Mouse (Mus musculus) megakaryocyte, embryonic 14.5 days (primary cell): ENCODE measurements at regions not wholly inside any gene's neighbourhood (a gene's known extent, or its start where the extent isn't known, plus 50 kb on each side); places are given as distances from the start of the nearest gene placed in this dataset.

Experiments used
- H3K27me3 ChIP-seq: replicated peaks from 2 replicates; pipeline ENCODE3; 2012; ENCODE audit warnings: inconsistent platforms
- H3K36me3 ChIP-seq: replicated peaks from 2 replicates; pipeline ENCODE3; 2012; ENCODE audit warnings: low read length, inconsistent platforms, mixed read lengths
- H3K4me1 ChIP-seq: 2 replicates; pipeline ENCODE4 v1.6.1; 2012; ENCODE audit warnings: inconsistent platforms
- H3K4me3 ChIP-seq: replicated peaks from 2 replicates; pipeline ENCODE3; 2012; ENCODE audit warnings: moderate library complexity, mild to moderate bottlenecking, inconsistent platforms
- H3K9me3 ChIP-seq: 2 replicates; pipeline ENCODE4 v1.6.1; 2012; ENCODE audit warnings: inconsistent platforms
- FLI1 ChIP-seq: IDR thresholded peaks from 2 replicates; pipeline ENCODE4 v1.6.1; 2012; ENCODE audit warnings: low read length, inconsistent platforms, mixed read lengths
- GATA1 ChIP-seq: IDR thresholded peaks from 3 replicates; pipeline ENCODE4 v1.6.1; 2012; ENCODE audit warnings: mixed read lengths, low read length, inconsistent platforms, borderline replicate concordance

DNA sequence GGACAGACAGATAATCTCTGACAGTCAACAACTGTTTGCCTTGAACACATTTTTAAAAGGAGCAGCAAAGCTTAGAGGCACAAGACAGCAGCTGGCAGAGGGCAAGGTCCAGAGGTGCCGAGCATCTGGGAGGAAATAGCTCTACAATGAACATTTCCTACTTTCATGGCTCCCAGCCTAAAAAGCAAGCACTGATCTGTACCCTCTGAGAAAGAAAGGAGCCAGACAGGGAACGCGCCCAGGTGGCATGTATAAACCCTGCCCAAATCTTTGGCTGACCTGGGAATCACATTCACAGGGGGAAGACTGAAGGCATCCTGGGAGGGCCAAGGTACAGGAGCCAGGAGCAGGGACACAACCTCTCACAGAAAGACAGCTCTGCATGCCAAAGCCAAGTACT, 371.2 kb upstream of the Tbx3 start:
- no peak for TF ChIP-seq GATA1
- TF ChIP-seq FLI1, result no peak
- H3K9me3 ChIP-seq, result no peaks in the 10 kb centered on the region
- no peaks in the 10 kb centered on the region for H3K4me1 ChIP-seq
- H3K4me3 ChIP-seq, result no peak overlapping the region
- peaks cover 15% of the 10 kb centered on the region for H3K27me3 ChIP-seq
- no peaks in the 10 kb centered on the region for H3K36me3 ChIP-seq

DNA sequence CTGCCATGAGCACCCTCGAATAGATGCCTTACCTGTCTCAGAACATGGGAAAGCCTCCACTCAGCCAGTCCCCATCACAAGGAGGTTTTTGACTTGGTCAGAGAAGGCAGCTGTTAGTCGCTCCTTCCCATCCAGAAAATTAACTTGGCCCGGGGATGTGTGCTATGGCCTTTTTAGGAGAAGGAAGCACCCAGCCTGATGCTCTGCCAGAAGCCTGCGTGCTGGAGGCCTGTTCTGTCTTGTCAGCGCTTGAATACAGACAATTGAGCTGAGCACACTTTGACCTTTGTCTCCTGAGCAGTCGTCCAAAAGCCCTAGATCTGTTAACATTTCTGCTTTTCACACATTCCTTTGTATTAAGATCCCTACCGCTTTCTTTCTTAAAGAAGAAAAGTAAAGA, 370.4 kb upstream of the Tbx3 start:
- H3K9me3 ChIP-seq, result no peaks in the 10 kb centered on the region
- peaks cover 15% of the 10 kb centered on the region for H3K27me3 ChIP-seq
- TF ChIP-seq FLI1 (no peak), GATA1 (no peak)
- H3K4me1 ChIP-seq, result no peaks in the 10 kb centered on the region
- H3K36me3 ChIP-seq, result no peaks in the 10 kb centered on the region
- H3K4me3 ChIP-seq, result no peak overlapping the region

DNA sequence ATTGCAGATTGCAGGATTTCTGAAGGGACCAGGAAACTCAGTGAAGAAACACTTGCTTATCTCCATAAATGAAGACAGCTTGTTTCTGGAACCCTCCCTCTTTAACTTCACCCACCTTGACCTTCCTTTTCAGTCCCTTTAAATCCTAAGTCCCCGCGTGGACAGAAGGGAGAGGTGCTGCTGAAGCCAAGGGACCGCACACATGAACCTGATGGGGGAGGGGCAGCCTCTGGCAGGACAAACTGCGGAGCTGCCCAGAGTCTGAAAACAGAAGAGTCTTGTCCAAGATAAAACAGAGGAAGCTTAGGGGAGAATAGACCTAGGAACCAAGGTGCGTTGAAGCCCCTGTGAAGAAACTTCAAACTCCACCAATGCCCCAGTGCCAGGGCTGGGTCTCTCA, 368.9 kb upstream of the Tbx3 start:
- Histone ChIP-seq H3K36me3 (no peaks in the 10 kb centered on the region), H3K27me3 (peaks cover 15% of the 10 kb centered on the region), H3K9me3 (no peaks in the 10 kb centered on the region), H3K4me1 (no peaks in the 10 kb centered on the region), H3K4me3 (no peak overlapping the region)
- TF ChIP-seq GATA1 (no peak), FLI1 (no peak)

DNA sequence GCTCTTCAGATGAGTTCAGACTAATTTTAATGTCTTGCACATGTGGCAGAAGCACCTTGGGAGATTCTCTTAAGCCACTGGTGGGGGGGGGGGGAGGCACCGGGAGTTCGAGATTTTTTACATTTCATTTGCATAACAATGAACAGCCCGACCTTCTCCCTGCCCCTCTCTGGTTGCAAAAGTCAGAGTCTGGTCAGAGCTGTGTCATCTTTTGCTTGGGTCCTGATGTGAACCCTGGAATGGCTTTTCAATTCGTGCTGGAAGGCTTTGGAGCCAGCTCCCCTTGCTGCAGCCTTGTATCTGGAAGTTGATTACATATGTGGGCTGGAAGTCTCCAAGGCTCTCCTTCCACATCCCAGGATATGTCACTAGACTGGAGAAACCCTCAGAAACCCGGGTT, 365.7 kb upstream of the Tbx3 start:
- H3K36me3 ChIP-seq, result no peaks in the 10 kb centered on the region
- peaks cover 10% of the 10 kb centered on the region; the same call in 1 of the 2 replicates for H3K9me3 ChIP-seq
- H3K27me3 ChIP-seq, result peaks cover 8% of the 10 kb centered on the region
- no peak overlapping the region for H3K4me3 ChIP-seq
- no peaks in the 10 kb centered on the region for H3K4me1 ChIP-seq
- TF ChIP-seq FLI1 (no peak), GATA1 (no peak)

DNA sequence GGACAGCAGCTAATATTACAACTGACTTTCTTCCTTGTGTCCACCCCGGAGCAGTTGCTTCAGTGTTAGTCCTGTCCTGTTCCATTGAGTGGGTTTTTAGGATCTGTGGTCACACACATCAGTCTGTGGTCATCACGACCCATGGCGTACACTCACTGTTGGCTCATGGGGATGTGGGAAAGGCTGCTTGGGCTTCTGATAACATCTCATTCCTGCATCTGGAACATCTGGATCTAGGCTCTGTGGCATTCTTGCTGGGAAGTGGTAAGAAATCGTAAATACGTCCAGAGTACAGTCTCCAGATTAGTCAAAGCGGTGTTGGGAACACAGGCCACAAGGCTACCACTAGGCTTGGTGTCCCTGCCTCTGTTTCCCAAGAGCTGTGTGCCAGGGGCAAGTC, 362.7 kb upstream of the Tbx3 start:
- H3K9me3 ChIP-seq, result peaks cover 10% of the 10 kb centered on the region; the same call in 1 of the 2 replicates
- no peaks in the 10 kb centered on the region for H3K36me3 ChIP-seq
- no peak overlapping the region for H3K4me3 ChIP-seq
- peaks cover 5% of the 10 kb centered on the region for H3K27me3 ChIP-seq
- no peak for TF ChIP-seq FLI1
- TF ChIP-seq GATA1, result no peak
- no peaks in the 10 kb centered on the region for H3K4me1 ChIP-seq

DNA sequence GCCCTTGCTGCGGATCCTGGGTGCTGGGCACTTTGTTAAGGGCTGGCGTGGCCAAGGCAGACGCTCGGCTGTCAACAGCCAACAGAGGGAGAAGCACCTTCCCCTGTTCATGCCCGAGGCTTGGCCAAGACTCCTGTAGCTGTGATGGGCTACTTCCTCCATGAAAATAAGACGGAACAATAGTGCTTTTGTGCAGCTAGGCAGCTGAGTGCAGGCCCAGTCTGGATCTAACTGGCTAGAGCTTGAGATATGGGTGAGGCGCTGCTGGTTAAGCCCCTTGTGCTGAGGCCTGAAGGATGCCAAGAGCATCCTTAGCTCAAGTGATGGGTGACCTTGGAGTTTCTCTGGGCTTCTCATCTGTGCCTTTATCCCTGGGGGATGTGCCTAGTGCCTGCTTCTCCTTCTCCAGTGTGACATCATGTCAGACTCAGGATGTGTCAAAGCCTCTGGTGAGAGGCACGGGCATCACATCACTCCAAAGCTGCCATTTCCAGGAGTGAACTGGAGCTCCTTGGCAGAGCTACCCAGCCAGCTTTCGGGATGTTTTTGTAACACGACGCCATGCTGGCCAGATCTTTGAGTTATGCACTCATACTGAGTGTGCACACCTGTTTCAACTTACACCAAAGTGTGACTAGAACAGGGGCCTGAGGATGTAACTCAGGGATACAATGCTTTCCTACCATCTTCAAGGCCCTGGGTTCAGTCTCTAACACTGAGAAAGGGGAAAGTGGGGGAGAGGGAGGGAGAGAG, 360.1 kb upstream of the Tbx3 start:
- Histone ChIP-seq H3K9me3 (peaks cover 11% of the 10 kb centered on the region; the same call in 1 of the 2 replicates), H3K4me1 (no peaks in the 10 kb centered on the region), H3K27me3 (no peaks in the 10 kb centered on the region), H3K36me3 (no peaks in the 10 kb centered on the region), H3K4me3 (no peak overlapping the region)
- no peak for TF ChIP-seq FLI1
- TF ChIP-seq GATA1, result no peak

DNA sequence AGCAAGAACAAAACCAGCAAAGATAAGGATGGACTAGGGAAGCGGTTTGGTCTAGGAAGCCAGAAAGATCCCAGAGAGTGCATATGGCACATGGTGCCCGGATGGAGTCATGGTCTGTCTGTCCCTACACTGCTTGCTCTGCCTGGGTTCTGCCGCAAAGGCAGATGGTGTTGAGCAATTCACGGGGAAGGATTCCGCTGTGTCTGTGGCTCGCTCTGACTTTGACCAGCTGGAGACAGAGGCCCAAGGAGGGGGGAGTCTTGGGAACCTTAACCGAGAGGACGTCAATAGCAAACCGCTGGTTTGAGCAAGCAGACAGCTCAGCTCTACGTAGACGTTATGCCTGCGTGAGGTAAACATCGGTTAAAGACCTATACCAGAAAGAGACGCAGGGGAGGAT, 357.7 kb upstream of the Tbx3 start:
- no peaks in the 10 kb centered on the region for H3K36me3 ChIP-seq
- no peak overlapping the region for H3K4me3 ChIP-seq
- no peaks in the 10 kb centered on the region for H3K4me1 ChIP-seq
- H3K27me3 ChIP-seq, result peaks cover 2% of the 10 kb centered on the region
- TF ChIP-seq FLI1 (no peak), GATA1 (no peak)
- H3K9me3 ChIP-seq, result peaks cover 13% of the 10 kb centered on the region; the same call in 1 of the 2 replicates

DNA sequence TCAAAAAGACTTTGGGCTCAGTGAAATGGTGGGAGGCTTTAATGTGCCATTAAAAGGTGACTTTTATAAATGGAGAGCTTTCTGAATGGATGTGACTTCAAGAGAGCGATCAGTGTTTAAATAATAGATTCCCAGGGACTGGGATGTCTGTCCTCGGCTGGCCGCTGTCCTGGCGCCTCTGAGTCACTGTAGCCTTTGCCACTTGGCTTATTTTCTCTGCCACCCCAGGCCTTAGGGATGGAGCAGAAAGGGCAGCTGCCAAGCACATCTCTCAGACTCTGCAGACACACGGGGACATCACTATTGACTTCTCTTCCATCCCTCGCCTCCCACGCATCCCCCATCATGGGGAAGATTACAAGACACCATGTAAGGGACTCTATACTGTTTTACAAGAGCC, 355.3 kb upstream of the Tbx3 start:
- TF ChIP-seq FLI1 (no peak), GATA1 (no peak)
- Histone ChIP-seq H3K36me3 (no peaks in the 10 kb centered on the region), H3K27me3 (peaks cover 2% of the 10 kb centered on the region), H3K9me3 (peaks cover 3% of the 10 kb centered on the region; the same call in 1 of the 2 replicates), H3K4me3 (no peak overlapping the region), H3K4me1 (no peaks in the 10 kb centered on the region)

DNA sequence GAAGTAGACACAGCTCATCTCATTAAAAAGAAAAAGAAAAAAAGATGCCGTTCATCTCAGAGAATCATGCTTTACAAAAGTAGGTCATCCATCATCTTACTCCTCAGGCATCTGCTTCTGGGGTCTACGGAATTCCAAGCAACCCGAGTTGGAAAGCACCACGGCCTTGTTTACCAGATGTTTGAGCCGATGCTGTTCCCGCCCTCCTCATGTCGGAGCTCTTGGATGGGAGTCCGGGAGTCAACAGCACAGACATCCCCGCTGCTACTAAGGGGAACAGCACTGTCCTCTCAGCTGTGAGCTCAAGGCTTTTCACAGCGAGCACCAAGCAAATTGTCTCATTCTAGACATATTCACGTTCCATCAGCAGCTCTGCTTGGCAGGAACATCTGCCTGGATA, 352.9 kb upstream of the Tbx3 start:
- 0 out of 2 replicates have a peak, but pooled peaks cover 3% of the 10 kb centered on the region for H3K9me3 ChIP-seq
- no peaks in the 10 kb centered on the region for H3K36me3 ChIP-seq
- H3K4me3 ChIP-seq, result no peak overlapping the region
- TF ChIP-seq FLI1 (no peak), GATA1 (no peak)
- peaks cover 2% of the 10 kb centered on the region for H3K27me3 ChIP-seq
- H3K4me1 ChIP-seq, result peaks cover 23% of the 10 kb centered on the region

DNA sequence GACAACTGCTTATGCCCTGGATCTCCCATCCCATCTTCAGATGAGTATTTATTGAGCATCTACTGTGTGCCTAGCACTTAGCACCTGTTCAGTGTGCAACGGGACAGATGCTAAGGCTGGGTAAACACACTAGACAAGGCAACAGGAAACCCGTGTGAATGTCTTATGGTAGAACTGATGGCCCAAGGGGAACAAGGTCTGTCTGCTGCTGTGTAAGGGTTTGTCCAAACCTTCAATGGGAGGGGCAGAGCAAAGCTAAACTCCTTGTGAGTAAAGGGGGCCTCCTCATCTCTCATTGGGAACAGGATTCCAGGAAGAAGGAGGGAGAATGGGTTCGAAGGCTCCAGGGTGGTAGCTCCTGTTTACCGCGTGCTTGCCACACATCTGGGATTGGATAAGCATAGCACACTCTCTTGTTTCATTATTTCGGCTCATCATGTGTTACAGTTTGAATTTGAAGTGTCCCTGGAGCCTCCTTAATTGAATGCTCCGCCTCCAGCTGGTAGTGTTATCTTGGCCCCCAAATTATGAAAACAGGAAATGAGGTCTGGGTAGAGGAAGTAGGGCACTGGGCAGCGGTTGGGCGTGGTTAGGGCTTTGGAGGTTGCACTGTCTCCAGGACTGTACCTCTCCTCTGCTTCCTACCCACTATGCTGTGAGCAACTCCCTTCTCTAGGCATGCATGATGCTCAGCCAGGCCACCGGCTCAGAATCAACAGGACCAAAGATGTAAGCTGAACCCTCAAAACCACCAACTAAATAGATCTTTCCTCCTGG, 348.9 kb upstream of the Tbx3 start:
- Histone ChIP-seq H3K9me3 (no peaks in the 10 kb centered on the region), H3K4me1 (peaks cover 42% of the 10 kb centered on the region), H3K27me3 (no peaks in the 10 kb centered on the region), H3K4me3 (peak overlapping the region; percentile 83), H3K36me3 (no peaks in the 10 kb centered on the region)
- peak; percentile 40; the same call in 1 of the 3 replicates for TF ChIP-seq GATA1
- no peak for TF ChIP-seq FLI1

DNA sequence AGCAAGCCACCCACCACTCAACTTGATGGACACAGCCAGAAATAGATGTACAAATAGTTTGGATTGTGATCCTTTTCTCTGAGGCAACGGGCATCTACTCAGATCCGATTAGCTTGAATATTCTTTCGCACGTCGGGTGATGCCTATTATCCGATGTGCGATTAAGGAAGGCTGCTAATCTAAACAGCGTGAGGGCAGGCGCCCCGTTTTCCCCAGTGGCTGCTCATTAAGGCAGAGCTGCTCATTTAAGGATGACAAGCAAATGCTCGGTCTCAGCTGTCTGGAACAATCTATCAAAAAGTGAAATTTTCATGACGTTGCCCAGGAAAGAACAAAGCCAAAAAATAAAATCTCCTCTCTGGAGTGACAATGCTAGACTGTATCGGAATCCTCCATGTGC, 348.1 kb upstream of the Tbx3 start:
- H3K4me3 ChIP-seq, result no peak overlapping the region
- peaks cover 42% of the 10 kb centered on the region for H3K4me1 ChIP-seq
- H3K36me3 ChIP-seq, result no peaks in the 10 kb centered on the region
- TF ChIP-seq FLI1, result no peak
- no peak for TF ChIP-seq GATA1
- H3K9me3 ChIP-seq, result no peaks in the 10 kb centered on the region
- H3K27me3 ChIP-seq, result no peaks in the 10 kb centered on the region
